Mouse (Mus musculus) liver, adult 2 months (tissue): Measurements from ENCODE around the gene Vwc2l.

Source experiments
- CTCF ChIP-seq: fragments of 200-500 bp; IDR thresholded peaks from 2 replicates; pipeline ENCODE4 v1.5.1; 2011; ENCODE audit warnings: low read depth, low read length, control low read depth
- POLR2A ChIP-seq: fragments of 200-500 bp; IDR thresholded peaks from 2 replicates; pipeline ENCODE4 v1.6.1; 2011; ENCODE audit warnings: low read length, control low read depth; ENCODE audit not compliant: insufficient read depth; ENCODE audit errors: extremely low read depth

GRCm38 (mm10) chr1:70855912-70856311, 130.4 kb downstream of the Vwc2l start:
- TF ChIP-seq POLR2A (no peak), CTCF (no peak)
